Mouse (Mus musculus) brain, embryonic 14.5 days (tissue): ENCODE data around the gene Tspo2. TPM values are rescaled to one million over a fixed set of nuclear protein-coding genes. Genes with fewer than 3 reads are reported as not detected.

Source experiments
- DNase-seq: peaks from one replicate; pipeline ENCODE4 v3.0.0-alpha.2; 2011; ENCODE audit warnings: low read depth
- CTCF ChIP-seq: fragments of 200-500 bp; IDR thresholded peaks from 2 replicates; pipeline ENCODE4 v1.5.1; 2012; ENCODE audit warnings: inconsistent platforms, mild to moderate bottlenecking, moderate library complexity, borderline replicate concordance; ENCODE audit not compliant: insufficient read depth, insufficient read length; ENCODE audit errors: extremely low read depth
- POLR2A ChIP-seq: fragments of 200-500 bp; IDR thresholded peaks from 2 replicates; pipeline ENCODE4 v1.6.1; 2012; ENCODE audit warnings: mild to moderate bottlenecking, inconsistent platforms, borderline replicate concordance; ENCODE audit not compliant: poor library complexity, insufficient read depth, insufficient read length, severe bottlenecking; ENCODE audit errors: extremely low read depth
- polyA plus RNA-seq: library from polyadenylated mRNA; depleted of rRNA; stranded (reverse); fragments of >200 nt; gene quantifications from 2 replicates; pipeline ENCODE4 v1.2.3, GENCODE M21; 2012

Tspo2 gene
- polyA plus RNA-seq, 1 experiment = 6.5 TPM

- no peak for TF ChIP-seq CTCF
- no peak for TF ChIP-seq POLR2A
- DNase-seq = peak; percentile 44
These were observed 25.3 kb downstream of the Tspo2 start for GRCm38 (mm10) chr17:48425823-48426612.

GRCm38 (mm10) chr17:48424237-48424636 is 27.1 kb downstream of the Tspo2 start:
- TF ChIP-seq CTCF (no peak), POLR2A (no peak)
- no peak for DNase-seq

- no peak for TF ChIP-seq CTCF
- no peak for TF ChIP-seq POLR2A
- no peak for DNase-seq
These were observed 31.8 kb downstream of the Tspo2 start for GRCm38 (mm10) chr17:48419571-48419970.

- no peak for TF ChIP-seq CTCF
- TF ChIP-seq POLR2A = no peak
These were observed 32.5 kb downstream of the Tspo2 start for GRCm38 (mm10) chr17:48418781-48419180.

GRCm38 (mm10) chr17:48418174-48418573 is 33.1 kb downstream of the Tspo2 start:
- TF ChIP-seq CTCF (no peak), POLR2A (no peak)
- no peak for DNase-seq

More at GRCm38 (mm10) chr17:48418781-48419180, 32.5 kb downstream of the Tspo2 start:
- DNase-seq = no peak

GRCm38 (mm10) chr17:48417521-48417920 is 33.8 kb downstream of the Tspo2 start:
- TF ChIP-seq CTCF = no peak
- TF ChIP-seq POLR2A = no peak
- no peak for DNase-seq

- TF ChIP-seq CTCF (peak; percentile 65; the same call in 1 of the 2 replicates), POLR2A (no peak)
- DNase-seq = peak; percentile 84
These were observed 34.7 kb downstream of the Tspo2 start for GRCm38 (mm10) chr17:48416425-48417195.

GRCm38 (mm10) chr17:48416011-48416410 is 35.3 kb downstream of the Tspo2 start:
- DNase-seq = no peak
- TF ChIP-seq CTCF = no peak
- no peak for TF ChIP-seq POLR2A

GRCm38 (mm10) chr17:48411241-48411640 is 40.1 kb downstream of the Tspo2 start:
- DNase-seq = peak; percentile 34
- no peak for TF ChIP-seq POLR2A
- TF ChIP-seq CTCF = no peak

- DNase-seq = peak; percentile 76
- no peak for TF ChIP-seq CTCF
- no peak for TF ChIP-seq POLR2A
These were observed 41.0 kb downstream of the Tspo2 start for GRCm38 (mm10) chr17:48410299-48410785.

GRCm38 (mm10) chr17:48409380-48410298 is 41.7 kb downstream of the Tspo2 start, which contains the start of the genes Nfya and Oard1:
Gene Nfya, minus strand, starts transcription at chr17:48409906.
Gene Oard1, plus strand, starts transcription at chr17:48410014.
- peak; percentile 100 for DNase-seq
- peak; percentile 92 for TF ChIP-seq POLR2A
- no peak for TF ChIP-seq CTCF
